ENCODE assay signal across 27 mouse cellular contexts in genomic region chr7:24964288-24964687, GRCm38 (mm10). TPM values are rescaled to one million over a fixed set of nuclear protein-coding genes. Genes with fewer than 3 reads are reported as not detected.
DNase-seq lines count a peak whose midpoint lies in the region; ATAC-seq and TF ChIP-seq lines count a peak whose summit lies in the region.
"Had no signal": no experiment of that assay in that cellular context is flagged by ENCODE, and none has a peak within 500 bp of the region (broad histone marks: within the 10 kb centered on the region; RNA-seq: fewer than 3 reads in every experiment).

No protein-coding gene starts in this region.

- H3K79me2 ChIP-seq in CH12.LX (replicated peaks; ENCODE audit: control insufficient read depth, extremely low read depth, insufficient read depth, poor library complexity, severe bottlenecking): no peaks in the 10 kb centered on the region

- 59% methylated on average over 2 of the region's 2 CpGs for WGBS in heart, embryonic 12.5 days
- WGBS in lung, postnatal 0 days: 73% methylated on average over 2 of the region's 2 CpGs

- H3K9ac ChIP-seq in heart, embryonic 12.5 days: 0 out of 2 replicates have a peak overlapping the region, but pooled peaks have one; percentile 9
- no peak overlapping the region for H3K9ac ChIP-seq in lung, postnatal 0 days (replicated peaks; ENCODE audit: low read depth)
- no peak overlapping the region for H3K9ac ChIP-seq in CH12.LX (ENCODE audit: insufficient read depth, low read depth)

- ATAC-seq in heart, embryonic 12.5 days (ENCODE audit: insufficient number of reproducible peaks, low FRiP score): no peak
- ATAC-seq in lung, postnatal 0 days: peak; percentile 9; the same call in 1 of the 2 replicates
- ATAC-seq: activated CD4-positive, CD25-positive, alpha-beta regulatory T cell, adult 4 months; CD4-positive, CD25-positive, alpha-beta regulatory T cell, adult 4 months; Patski had no signal

- in situ Hi-C loops in CH12.LX (cut with MboI; ENCODE audit: low pct_ligation_motif_present, low pct_unique_long_range_greater_than_20kb, low sequenced_read_pairs): loop anchor here (5.0 kb wide), 1 partner anchor 117 kb away; no protein-coding TSS in a partner anchor

- peaks cover 3% of the 10 kb centered on the region; the same call in 1 of the 2 replicates for H3K36me3 ChIP-seq in heart, embryonic 12.5 days
- H3K36me3 ChIP-seq in lung, postnatal 0 days (ENCODE audit: insufficient read depth, low read length): no peaks in the 10 kb centered on the region
- peaks cover 0 to 5% of the 10 kb centered on the region in 2 experiments for H3K36me3 ChIP-seq in CH12.LX (replicated peaks in 1 of 2; ENCODE audit: control insufficient read depth in 1 of 2, insufficient read depth in 1 of 2, low read length in 1 of 2)

- no peaks in the 10 kb centered on the region for H3K4me1 ChIP-seq in heart, embryonic 12.5 days (replicated peaks)
- no peaks in the 10 kb centered on the region for H3K4me1 ChIP-seq in lung, postnatal 0 days (ENCODE audit: insufficient read depth, low read depth, low read length)
- H3K4me1 ChIP-seq in CH12.LX (ENCODE audit: control insufficient read depth in 1 of 2, insufficient read depth in 2 of 2): peaks cover 5 to 15% of the 10 kb centered on the region in 2 experiments

- no peak for TF ChIP-seq EP300 in lung, postnatal 0 days (IDR thresholded peaks at IDR 0.05)
- peak; percentile 71 for TF ChIP-seq EP300 in CH12.LX (IDR thresholded peaks at IDR 0.05; ENCODE audit: low read length)

- dilution Hi-C loops in CH12.LX (cut with MboI; ENCODE audit: extremely low pct_ligation_motif_present, extremely low pct_unique_long_range_greater_than_20kb, low sequenced_read_pairs): no loop called here

- no peak for TF ChIP-seq CTCF in lung, postnatal 0 days (IDR thresholded peaks at IDR 0.05)
- no peak; a peak in 1 of 4 replicates for TF ChIP-seq CTCF in CH12.LX (conservative IDR thresholded peaks at IDR 0.05 in 1 of 2, IDR thresholded peaks at IDR 0.05 in 1 of 2; ENCODE audit: low read depth in 2 of 2, low read length in 2 of 2)

- H3K4me2 ChIP-seq in heart, embryonic 12.5 days: no peak overlapping the region
- H3K4me2 ChIP-seq in lung, postnatal 0 days (replicated peaks; ENCODE audit: low read depth, low read length): no peak overlapping the region
- no peak overlapping the region for H3K4me2 ChIP-seq in CH12.LX (ENCODE audit: insufficient read depth, low read depth, poor library complexity, severe bottlenecking)

- H3K4me3 ChIP-seq in heart, embryonic 12.5 days: no peak overlapping the region
- no peak overlapping the region for H3K4me3 ChIP-seq in lung, postnatal 0 days (ENCODE audit: low read depth, low read length)
- H3K4me3 ChIP-seq in CH12.LX (replicated peaks in 1 of 3; ENCODE audit: low read depth in 2 of 3, low read length in 2 of 3, poor library complexity in 1 of 3): no peak overlapping the region

- H3K9me3 ChIP-seq in heart, embryonic 12.5 days (replicated peaks): no peaks in the 10 kb centered on the region
- no peaks in the 10 kb centered on the region for H3K9me3 ChIP-seq in lung, postnatal 0 days (ENCODE audit: low read length)
- H3K9me3 ChIP-seq in CH12.LX (replicated peaks; ENCODE audit: low read length): no peaks in the 10 kb centered on the region
- H3K9me3 ChIP-seq: G1E had no signal

- DNase-seq in heart, postnatal 4 days: no peak
- no peak for DNase-seq in lung, postnatal 0 days (ENCODE audit: low spot score)
- no peak for DNase-seq in lung, postnatal 10 days
- peak; percentile 39 for DNase-seq in CH12.LX (ENCODE audit: extremely low read depth)
- peak; percentile 12 for DNase-seq in naive thymus-derived CD4-positive, alpha-beta T cell, adult 2 months (ENCODE audit: low read depth)
- DNase-seq in cerebellum, adult 9-11 months: no peak
- no peak for DNase-seq in urinary bladder, adult 18-20 months (ENCODE audit: low spot score in 2 of 2)
- DNase-seq: adrenal gland, adult 2 months; adrenal gland, adult 8-10 months; adrenal gland, postnatal 10 days; adrenal gland, postnatal 14 days; adrenal gland, postnatal 25 days; adrenal gland, postnatal 36 days; B cell, adult 2 months; cerebellum, adult 11 months; cerebellum, adult 11-12 months; cerebellum, adult 18-20 months had no signal

- H3K27ac ChIP-seq in heart, embryonic 12.5 days (ENCODE audit: poor library complexity, severe bottlenecking): no peak overlapping the region
- no peak overlapping the region for H3K27ac ChIP-seq in lung, postnatal 0 days (ENCODE audit: low read length)
- no peak overlapping the region for H3K27ac ChIP-seq in CH12.LX (ENCODE audit: insufficient read depth, low read depth)

- H3K27me3 ChIP-seq in heart, embryonic 12.5 days (replicated peaks): no peaks in the 10 kb centered on the region
- H3K27me3 ChIP-seq in lung, postnatal 0 days (replicated peaks; ENCODE audit: insufficient read depth, low read length): no peaks in the 10 kb centered on the region
- H3K27me3 ChIP-seq in CH12.LX (replicated peaks): peaks cover 8% of the 10 kb centered on the region

- no peak for TF ChIP-seq RAD21 in CH12.LX (IDR thresholded peaks at IDR 0.05; ENCODE audit: low read depth, low read length)

- TF ChIP-seq POLR2A in CH12.LX (IDR thresholded peaks at IDR 0.05; ENCODE audit: low read depth, low read length): no peak

TF ChIP-seq in CH12.LX, 34 proteins besides CTCF, POLR2A, EP300 and RAD21:
- TF ChIP-seq JUN (IDR thresholded peaks at IDR 0.05; ENCODE audit: insufficient read depth, low read depth, low read length): peak; percentile 40
- peak; percentile 63 for TF ChIP-seq JUND (conservative IDR thresholded peaks at IDR 0.05; ENCODE audit: low read depth, low read length)
- 0 out of 2 replicates have a peak, but pooled peaks have one; percentile 27 for TF ChIP-seq ETS1 (conservative IDR thresholded peaks at IDR 0.05; ENCODE audit: low read depth, low read length)
- TF ChIP-seq E2F4 (IDR thresholded peaks at IDR 0.05; ENCODE audit: insufficient replicate concordance, low read depth, low read length): no peak
- TF ChIP-seq MXI1 (IDR thresholded peaks at IDR 0.05; ENCODE audit: low read depth, low read length): 0 out of 2 replicates have a peak, but pooled peaks have one; percentile 21
- TF ChIP-seq RCOR1 (conservative IDR thresholded peaks at IDR 0.05; ENCODE audit: low read depth, low read length): 0 out of 2 replicates have a peak, but pooled peaks have one; percentile 27
- TF ChIP-seq USF2 (conservative IDR thresholded peaks at IDR 0.05; ENCODE audit: low read depth, low read length): no peak
- no peak for TF ChIP-seq MAX (IDR thresholded peaks at IDR 0.05; ENCODE audit: low read length)
- TF ChIP-seq IRF4 (IDR thresholded peaks at IDR 0.05; ENCODE audit: low read depth, low read length): peak; percentile 84
- TF ChIP-seq CHD2 (IDR thresholded peaks at IDR 0.05; ENCODE audit: low read length): 0 out of 2 replicates have a peak, but pooled peaks have one; percentile 48
- TF ChIP-seq TCF12 (IDR thresholded peaks at IDR 0.05; ENCODE audit: low read depth, low read length): peak; percentile 57
- 0 out of 2 replicates have a peak, but pooled peaks have one; percentile 35 for TF ChIP-seq KAT2A (IDR thresholded peaks at IDR 0.05; ENCODE audit: insufficient replicate concordance, low read length)
- TF ChIP-seq MEF2A (IDR thresholded peaks at IDR 0.05; ENCODE audit: borderline replicate concordance, low read depth, low read length): peak; percentile 21; the same call in 1 of the 2 replicates
- TF ChIP-seq BHLHE40 (IDR thresholded peaks at IDR 0.05; ENCODE audit: low read depth, low read length): peak; percentile 18; the same call in 1 of the 2 replicates

RNA-seq across cellular contexts. Expression of gene Rabac1, which starts 8.3 kb away (rescaled TPM):
- 153 and 170 TPM in 2 replicates for polyA plus RNA-seq in heart, embryonic 12.5 days (2016; fragmentation: Nextera tagmentation; extraction: Ambion mirVana)
- 100 to 1,000 TPM; 212 to 234 TPM for total RNA-seq in heart, postnatal 4 days (2021)
- 488 and 561 TPM in 2 replicates for polyA plus RNA-seq in lung, postnatal 0 days (2015; fragmentation: Nextera tagmentation; extraction: Ambion mirVana)
- total RNA-seq in CH12.LX (2012; rRNA removed) (89.0 and 135 TPM in 2 replicates), CH12.LX (2014; rRNA removed) (64.4 and 70.5 TPM in 2 replicates)
- 37.3 and 44.6 TPM in 2 replicates for polyA plus RNA-seq in CH12.LX (2012; ENCODE audit: insufficient read length, low read depth)

RNA-seq across cellular contexts. Expression of gene Gm4881, which starts 20.0 kb away (rescaled TPM):
- not detected in 2 replicates for polyA plus RNA-seq in heart, embryonic 12.5 days (2016; fragmentation: Nextera tagmentation; extraction: Ambion mirVana)
- not detected for total RNA-seq in heart, postnatal 4 days (2021)
- not detected in 2 replicates for polyA plus RNA-seq in lung, postnatal 0 days (2015; fragmentation: Nextera tagmentation; extraction: Ambion mirVana)
- not detected in 2 replicates for total RNA-seq in CH12.LX (2012; rRNA removed)
- not detected in 2 replicates for total RNA-seq in CH12.LX (2014; rRNA removed)
- polyA plus RNA-seq in CH12.LX (2012; ENCODE audit: insufficient read length, low read depth): not detected in 2 replicates
- total RNA-seq: adrenal gland, adult 18-20 months; adrenal gland, adult 2 months; adrenal gland, adult 8-10 months; adrenal gland, postnatal 10 days; adrenal gland, postnatal 14 days; adrenal gland, postnatal 25 days; adrenal gland, postnatal 36 days; adrenal gland, postnatal 4 days; ES-E14; G1E; MEL had no signal
- polyA plus RNA-seq: activated CD4-positive, CD25-positive, alpha-beta regulatory T cell, adult 4 months; adrenal gland, adult 2 months; C2C12; CD4-positive, CD25-positive, alpha-beta regulatory T cell, adult 4 months; G1E; Patski had no signal

RNA-seq across cellular contexts. Expression of gene Atp1a3, which starts 41.5 kb away (rescaled TPM):
- polyA plus RNA-seq in heart, embryonic 12.5 days (2016; fragmentation: Nextera tagmentation; extraction: Ambion mirVana): 2.9 and 3.8 TPM in 2 replicates
- under 1 TPM; 0.31 to 0.47 TPM for total RNA-seq in heart, postnatal 4 days (2021)
- polyA plus RNA-seq in lung, postnatal 0 days (2015; fragmentation: Nextera tagmentation; extraction: Ambion mirVana): 0.57 and 0.73 TPM in 2 replicates
- total RNA-seq in CH12.LX (2012; rRNA removed): 0.08 and 0.17 TPM in 2 replicates
- not detected in 2 replicates for total RNA-seq in CH12.LX (2014; rRNA removed)
- 0.15 and 0.24 TPM in 2 replicates for polyA plus RNA-seq in CH12.LX (2012; ENCODE audit: insufficient read length, low read depth)

Comparison
In these comparisons a context has a peak if more than half of its experiments do, and no peak if none do; other contexts are left out.
1. DNase-seq: peak in CH12.LX (single experiment) and naive thymus-derived CD4-positive, alpha-beta T cell, adult 2 months (single experiment); none in heart, postnatal 4 days (single experiment), lung, postnatal 0 days (single experiment), lung, postnatal 10 days (single experiment), cerebellum, adult 9-11 months (single experiment) and urinary bladder, adult 18-20 months (0 of 2).